Mouse (Mus musculus) c-Kit-positive CD71-positive TER-119-positive erythroid progenitor cells, embryonic 14.5 days (primary cell): ENCODE data around the gene Fnip1.
A peak's percentile ranks its signal among the peaks of the same experiment; 100 is the strongest.

ENCODE experiments used
- DNase-seq: peaks from one replicate; pipeline ENCODE4 v3.0.0-alpha.2; 2013; ENCODE audit warnings: low spot score

The Fnip1 gene

GRCm38 (mm10) chr11:54542414-54542813 lies 104.4 kb downstream of the Fnip1 start:
- DNase-seq = peak; percentile 52

- DNase-seq = no peak
These were observed 117.0 kb downstream of the Fnip1 start for GRCm38 (mm10) chr11:54554970-54555369.

- DNase-seq = no peak
These were observed 124.8 kb downstream of the Fnip1 start for GRCm38 (mm10) chr11:54562761-54563160.
